8 mouse cellular contexts compared by ENCODE assay signal in the genomic region with DNA sequence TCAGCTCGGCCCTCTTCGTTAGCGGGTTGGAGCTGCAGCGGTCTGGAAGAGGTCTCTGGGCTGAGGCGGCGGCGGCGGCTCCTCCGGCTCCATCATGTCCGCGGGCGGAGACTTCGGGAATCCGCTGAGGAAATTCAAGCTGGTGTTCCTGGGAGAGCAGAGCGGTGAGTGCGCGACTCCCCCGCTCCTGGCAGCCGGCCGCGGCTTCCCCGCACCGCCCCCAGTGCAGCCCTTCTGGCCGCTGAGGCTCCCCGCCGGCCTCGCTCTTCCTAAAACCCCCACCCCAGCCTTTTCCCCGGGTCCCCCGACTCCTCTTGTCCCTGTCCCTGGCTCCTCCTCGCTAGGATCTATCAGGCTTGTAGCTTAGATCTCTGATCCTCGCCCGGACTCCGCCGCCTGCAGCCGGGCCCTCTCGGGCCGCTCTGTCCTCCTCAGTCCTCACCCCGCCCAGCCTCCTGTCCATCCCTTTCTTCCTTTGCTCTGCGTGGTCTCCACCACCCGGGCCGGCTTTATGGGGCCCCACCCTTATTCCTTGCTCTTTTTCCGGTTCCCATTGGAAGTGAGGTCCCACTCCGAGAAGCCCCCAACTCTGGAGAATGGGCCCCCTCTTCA. TPM values are rescaled to one million over a fixed set of nuclear protein-coding genes. Genes with fewer than 3 reads are reported as not detected.
DNase-seq lines count a peak whose midpoint lies in the region; ATAC-seq and TF ChIP-seq lines count a peak whose summit lies in the region.

A gene (minus strand): TSS at position 172 of the 612 bp plus-strand sequence.

- no peaks in the 10 kb centered on the region for H3K27me3 ChIP-seq in embryonic facial prominence, embryonic 13.5 days
- no peaks in the 10 kb centered on the region for H3K27me3 ChIP-seq in limb, embryonic 11.5 days (ENCODE audit: control insufficient read depth, insufficient read depth, low read length)
- no peaks in the 10 kb centered on the region for H3K27me3 ChIP-seq in midbrain, embryonic 11.5 days (ENCODE audit: control insufficient read depth, insufficient read depth, low read length)
- no peaks in the 10 kb centered on the region for H3K27me3 ChIP-seq in small intestine, adult 2 months (ENCODE audit: control insufficient read depth, insufficient read depth, low read length)

- H3K9me3 ChIP-seq in embryonic facial prominence, embryonic 13.5 days: no peaks in the 10 kb centered on the region
- no peaks in the 10 kb centered on the region for H3K9me3 ChIP-seq in limb, embryonic 11.5 days (ENCODE audit: control insufficient read depth, low read length)
- H3K9me3 ChIP-seq in midbrain, embryonic 11.5 days (ENCODE audit: control insufficient read depth, low read length): no peaks in the 10 kb centered on the region

- TF ChIP-seq POLR2A in small intestine, adult 2 months (IDR thresholded peaks at IDR 0.05; ENCODE audit: low read depth, low read length): peak; percentile 44; the same call in 1 of the 2 replicates

- H3K4me1 ChIP-seq in embryonic facial prominence, embryonic 13.5 days: peaks cover 8% of the 10 kb centered on the region
- H3K4me1 ChIP-seq in limb, embryonic 11.5 days (ENCODE audit: control insufficient read depth, insufficient read depth, low read length): 0 out of 2 replicates have a peak, but pooled peaks cover 5% of the 10 kb centered on the region
- H3K4me1 ChIP-seq in midbrain, embryonic 11.5 days (ENCODE audit: control insufficient read depth, insufficient read depth, low read length): peaks cover 6% of the 10 kb centered on the region
- peaks cover 6% of the 10 kb centered on the region for H3K4me1 ChIP-seq in small intestine, adult 2 months (ENCODE audit: control insufficient read depth, insufficient read depth, insufficient read length, low read length)

- H3K4me2 ChIP-seq in embryonic facial prominence, embryonic 13.5 days: peak within 1 kb of the TSS; percentile 66
- H3K4me2 ChIP-seq in limb, embryonic 11.5 days (ENCODE audit: low read depth, severe bottlenecking): peak within 1 kb of the TSS; percentile 50
- peak within 1 kb of the TSS; percentile 75 for H3K4me2 ChIP-seq in midbrain, embryonic 11.5 days

- peak; percentile 69 for DNase-seq in 3134 (ENCODE audit: extremely low read depth, insufficient read length, low spot score)
- DNase-seq in adrenal gland, postnatal 25 days: peak; percentile 68
- DNase-seq in heart, adult 18-20 months: peak; percentile 58 to 67
- DNase-seq in kidney, adult 18-20 months: peak; percentile 67
- peak; percentile 66 for DNase-seq in limb, embryonic 11.5 days (ENCODE audit: low spot score)
- peak; percentile 96 for DNase-seq in midbrain, embryonic 11.5 days (ENCODE audit: low spot score, missing footprints)

- WGBS in embryonic facial prominence, embryonic 13.5 days: under 1% methylated on average over 43 of the region's 43 CpGs
- WGBS in limb, embryonic 11.5 days: under 1% methylated on average over 41 of the region's 43 CpGs
- under 1% methylated on average over 42 of the region's 43 CpGs for WGBS in midbrain, embryonic 11.5 days
- WGBS in small intestine, adult 2 months: under 1% methylated on average over 43 of the region's 43 CpGs

- peak; percentile 44 for ATAC-seq in embryonic facial prominence, embryonic 13.5 days (ENCODE audit: insufficient number of reproducible peaks, insufficient read depth, low FRiP score, low TSS enrichment, low read depth)
- peak; percentile 40 for ATAC-seq in limb, embryonic 11.5 days (ENCODE audit: insufficient number of reproducible peaks, low FRiP score, low TSS enrichment, low read depth)
- peak; percentile 55 for ATAC-seq in midbrain, embryonic 11.5 days (ENCODE audit: low FRiP score)

- H3K36me3 ChIP-seq in embryonic facial prominence, embryonic 13.5 days: no peaks in the 10 kb centered on the region
- no peaks in the 10 kb centered on the region for H3K36me3 ChIP-seq in limb, embryonic 11.5 days (ENCODE audit: control insufficient read depth, insufficient read depth, low read length)
- no peaks in the 10 kb centered on the region for H3K36me3 ChIP-seq in midbrain, embryonic 11.5 days (ENCODE audit: control insufficient read depth, insufficient read depth, low read length)
- H3K36me3 ChIP-seq in small intestine, adult 2 months (ENCODE audit: control insufficient read depth, insufficient read depth, low read length): no peaks in the 10 kb centered on the region

- TF ChIP-seq CTCF in small intestine, adult 2 months (IDR thresholded peaks at IDR 0.05; ENCODE audit: extremely low read depth, insufficient read length, insufficient replicate concordance, low read depth, low read length): no peak

- peak within 1 kb of the TSS; percentile 99 for H3K27ac ChIP-seq in embryonic facial prominence, embryonic 13.5 days
- H3K27ac ChIP-seq in limb, embryonic 11.5 days (replicated peaks; ENCODE audit: low read depth, low read length): peak within 1 kb of the TSS; percentile 97
- H3K27ac ChIP-seq in midbrain, embryonic 11.5 days (ENCODE audit: low read depth, low read length): peak within 1 kb of the TSS; percentile 99
- peak within 1 kb of the TSS; percentile 97 for H3K27ac ChIP-seq in small intestine, adult 2 months (ENCODE audit: insufficient read depth, low read depth, low read length)

- H3K4me3 ChIP-seq in embryonic facial prominence, embryonic 13.5 days: peak within 1 kb of the TSS; percentile 99
- peak within 1 kb of the TSS; percentile 96 for H3K4me3 ChIP-seq in limb, embryonic 11.5 days (ENCODE audit: low read depth, low read length)
- peak within 1 kb of the TSS; percentile 99 for H3K4me3 ChIP-seq in midbrain, embryonic 11.5 days (ENCODE audit: low read depth, low read length)
- H3K4me3 ChIP-seq in small intestine, adult 2 months (ENCODE audit: low read depth, low read length): peak within 1 kb of the TSS; percentile 83

- peak within 1 kb of the TSS; percentile 99 for H3K9ac ChIP-seq in embryonic facial prominence, embryonic 13.5 days
- H3K9ac ChIP-seq in limb, embryonic 11.5 days (ENCODE audit: low read length): peak within 1 kb of the TSS; percentile 98
- peak within 1 kb of the TSS; percentile 98 for H3K9ac ChIP-seq in midbrain, embryonic 11.5 days (ENCODE audit: low read length)

RNA-seq across cellular contexts. Expression of the gene that starts here (rescaled TPM):
- 48.3 and 60.4 TPM in 2 replicates for total RNA-seq in adrenal gland, postnatal 25 days (2021)
- 73.9 and 74.6 TPM in 2 replicates for polyA plus RNA-seq in embryonic facial prominence, embryonic 13.5 days (2015; fragmentation: Nextera tagmentation; extraction: Ambion mirVana)
- 10 to 100 TPM; 63.9 to 78.5 TPM for total RNA-seq in heart, adult 18-20 months (2021)
- polyA plus RNA-seq in limb, embryonic 11.5 days (2014; fragmentation: Nextera tagmentation; extraction: Ambion mirVana): 56.8 and 66.9 TPM in 2 replicates
- polyA plus RNA-seq in midbrain, embryonic 11.5 days (2014; fragmentation: Nextera tagmentation; extraction: Ambion mirVana): 62.9 and 70.2 TPM in 2 replicates
- polyA plus RNA-seq in small intestine, adult 2 months (2012; rRNA removed): 7.8 and 8.0 TPM in 2 replicates

Comparison
In these comparisons a context has a peak if more than half of its experiments do, and no peak if none do; other contexts are left out.
1. Peak in every context shown above with its lines: DNase-seq, ATAC-seq, H3K4me3 ChIP-seq and H3K27ac ChIP-seq.